Mouse (Mus musculus) CH12.LX (cell line): ENCODE measurements around the gene Jsrp1. TPM values are rescaled to one million over a fixed set of nuclear protein-coding genes. Genes with fewer than 3 reads are reported as not detected.

Experiments
- DNase-seq: peaks from one replicate; pipeline ENCODE4 v3.0.0-alpha.2; 2013; ENCODE audit errors: extremely low read depth
- H3K27ac ChIP-seq: 2 replicates; pipeline ENCODE4 v1.5.1; 2012; ENCODE audit warnings: low read depth, mild to moderate bottlenecking, control low read depth, moderate library complexity; ENCODE audit not compliant: insufficient read depth
- H3K27me3 ChIP-seq: replicated peaks from 2 replicates; pipeline ENCODE3; 2012; ENCODE audit warnings: inconsistent platforms
- H3K36me3 ChIP-seq, 2 experiments: replicated peaks in 1 of 2; 2 replicates each; pipeline versions ENCODE3 to v1.6.1; 2012; ENCODE audit warnings: inconsistent platforms in 1 of 2, low read length in 1 of 2, mild to moderate bottlenecking in 1 of 2, mixed read lengths in 1 of 2, moderate library complexity in 1 of 2; ENCODE audit not compliant: control insufficient read depth in 1 of 2, insufficient read depth in 1 of 2
- H3K4me1 ChIP-seq, 2 experiments: 2 replicates each; pipeline ENCODE4 v1.6.1; 2012; ENCODE audit warnings: inconsistent platforms in 1 of 2, moderate library complexity in 1 of 2; ENCODE audit not compliant: insufficient read depth in 2 of 2, control insufficient read depth in 1 of 2
- H3K4me2 ChIP-seq: 2 replicates; pipeline ENCODE4 v1.6.1; 2012; ENCODE audit warnings: low read depth, mild to moderate bottlenecking, control low read depth; ENCODE audit not compliant: poor library complexity, insufficient read depth, severe bottlenecking
- H3K4me3 ChIP-seq, 3 experiments: fragments of 150-350 bp in 1 of 3; sonication (generic) in 1 of 3; replicated peaks in 1 of 3; 2 replicates each; pipeline versions ENCODE3 to v1.5.1; 2011 to 2012; ENCODE audit warnings: low read depth in 2 of 3, low read length in 2 of 3, mild to moderate bottlenecking in 2 of 3, moderate library complexity in 2 of 3, control low read depth in 1 of 3, improper control_type of control experiment in 1 of 3, inconsistent platforms in 1 of 3, mixed read lengths in 1 of 3; ENCODE audit not compliant: poor library complexity in 1 of 3
- H3K79me2 ChIP-seq: replicated peaks from 2 replicates; pipeline ENCODE4 v1.6.1; 2012; ENCODE audit warnings: mild to moderate bottlenecking, moderate library complexity; ENCODE audit not compliant: control insufficient read depth, poor library complexity, insufficient read depth, severe bottlenecking; ENCODE audit errors: extremely low read depth
- H3K9ac ChIP-seq: 2 replicates; pipeline ENCODE4 v1.6.1; 2012; ENCODE audit warnings: low read depth, mild to moderate bottlenecking, control low read depth, moderate library complexity; ENCODE audit not compliant: insufficient read depth
- H3K9me3 ChIP-seq: replicated peaks from 2 replicates; pipeline ENCODE3; 2012; ENCODE audit warnings: low read length, inconsistent platforms, mixed read lengths
- BHLHE40 ChIP-seq: IDR thresholded peaks from 2 replicates; pipeline ENCODE4 v1.6.1; 2011; ENCODE audit warnings: mild to moderate bottlenecking, low read depth, low read length, improper control_type of control experiment
- CHD1 ChIP-seq: IDR thresholded peaks from 2 replicates; pipeline ENCODE4 v1.6.1; 2012; ENCODE audit warnings: low read depth, low read length, improper control_type of control experiment, inconsistent platforms
- EP300 ChIP-seq: IDR thresholded peaks from 2 replicates; pipeline ENCODE4 v1.6.1; 2011; ENCODE audit warnings: low read length, improper control_type of control experiment
- MAZ ChIP-seq: IDR thresholded peaks from 2 replicates; pipeline ENCODE4 v1.6.1; 2012; ENCODE audit warnings: low read depth, mild to moderate bottlenecking, inconsistent platforms, low read length, improper control_type of control experiment, moderate library complexity
- MXI1 ChIP-seq: IDR thresholded peaks from 2 replicates; pipeline ENCODE4 v1.6.1; 2011; ENCODE audit warnings: mild to moderate bottlenecking, low read depth, low read length, improper control_type of control experiment
- MYC ChIP-seq: IDR thresholded peaks from 2 replicates; pipeline ENCODE4 v1.6.1; 2011; ENCODE audit warnings: low read depth, mild to moderate bottlenecking, improper control_type of control experiment, low read length
- POLR2AphosphoS2 ChIP-seq: IDR thresholded peaks from 2 replicates; pipeline ENCODE4 v1.6.1; 2011; ENCODE audit warnings: low read depth, low read length, improper control_type of control experiment
- RCOR1 ChIP-seq: conservative IDR thresholded peaks from 2 replicates; pipeline ENCODE4 v1.6.1; 2012; ENCODE audit warnings: low read depth, mild to moderate bottlenecking, inconsistent platforms, low read length, improper control_type of control experiment
- USF2 ChIP-seq: conservative IDR thresholded peaks from 2 replicates; pipeline ENCODE4 v1.6.1; 2011; ENCODE audit warnings: low read depth, low read length, improper control_type of control experiment
- ZKSCAN1 ChIP-seq: IDR thresholded peaks from 2 replicates; pipeline ENCODE4 v1.6.1; 2012; ENCODE audit warnings: low read depth, inconsistent platforms, low read length, improper control_type of control experiment, borderline replicate concordance
- dilution Hi-C: fragments of 300-500 bp; cut with MboI; formaldehyde crosslinking; loops from 2 replicates; pipeline ENCODE4 v1.14.3; 2020; ENCODE audit warnings: low sequenced_read_pairs; ENCODE audit not compliant: extremely low pct_unique_long_range_greater_than_20kb, extremely low pct_ligation_motif_present
- in situ Hi-C: fragments of 300-500 bp; cut with MboI; formaldehyde crosslinking; loops from 3 replicates; pipeline ENCODE4 v1.14.3; 2019; ENCODE audit warnings: low sequenced_read_pairs, low pct_ligation_motif_present, low pct_unique_long_range_greater_than_20kb, mixed read lengths
- polyA plus RNA-seq: library from polyadenylated mRNA; unstranded; fragments of >175 nt; gene quantifications from 2 replicates; pipeline ENCODE4 v1.2.1, GENCODE M21; 2012; ENCODE audit warnings: low read depth; ENCODE audit not compliant: insufficient read length
- total RNA-seq, 2 experiments: library from RNA; depleted of rRNA; stranded (reverse); fragments of 300-350 nt in 1 of 2; fragments of >200 nt in 1 of 2; gene quantifications; 2 replicates each; pipeline ENCODE4 v1.2.3; 2012 to 2014

Gene Jsrp1
- total and polyA plus RNA-seq, 3 experiments: 0.35 to 1.1 (median 0.72) TPM

DNA sequence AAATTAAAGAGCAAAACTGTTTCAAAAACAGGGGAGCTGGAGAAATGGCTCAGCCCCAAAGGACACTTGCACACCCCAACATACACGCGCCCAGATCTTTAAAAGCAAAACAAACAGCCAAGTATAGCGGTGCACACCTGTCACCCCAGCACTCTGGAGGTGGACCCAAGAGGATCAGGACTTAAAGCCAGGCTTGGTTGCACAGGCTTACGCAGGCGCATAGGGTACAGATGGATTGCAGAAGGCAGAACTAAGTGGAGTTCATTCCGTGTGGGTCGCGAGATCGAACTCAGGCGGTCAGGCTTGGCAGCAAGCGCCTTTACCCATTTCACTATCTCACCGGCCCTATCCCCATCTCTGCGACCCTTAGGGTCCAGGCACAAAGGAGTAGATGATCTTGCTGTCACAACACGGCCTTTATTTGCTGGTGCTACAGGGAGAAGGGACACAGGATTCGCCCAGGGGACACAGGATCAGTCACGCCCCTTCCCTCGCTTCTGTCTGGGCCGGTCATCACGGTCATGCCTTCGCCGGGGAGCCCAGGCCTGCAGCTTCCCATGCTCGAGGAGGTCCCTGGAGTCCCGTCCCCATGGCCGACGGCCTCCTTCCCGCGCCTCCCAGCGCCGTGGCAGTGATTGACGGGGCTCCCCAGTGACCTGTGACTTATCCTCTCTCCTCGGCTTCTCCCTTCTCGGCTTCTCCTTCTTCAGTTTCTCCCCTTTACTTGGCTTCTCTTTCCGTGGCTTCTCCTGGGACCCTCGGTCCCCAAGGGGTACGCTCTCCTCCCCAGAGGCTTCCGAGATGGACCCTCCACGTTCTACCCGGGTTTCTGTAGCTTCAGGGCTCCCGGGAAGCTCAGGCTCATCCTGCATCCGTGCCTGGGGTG lies 5.0 kb downstream of the Jsrp1 start:
- Histone ChIP-seq H3K4me3 (no peak overlapping the region), H3K4me2 (no peak overlapping the region), H3K9ac (no peak overlapping the region), H3K27ac (no peak overlapping the region), H3K79me2 (no peaks in the 10 kb centered on the region), H3K27me3 (no peaks in the 10 kb centered on the region)
- DNase-seq: no peak
- dilution Hi-C loops: no loop called here
- TF ChIP-seq MYC (no peak), CHD1 (no peak), EP300 (no peak), MAZ (no peak), POLR2AphosphoS2 (no peak; the same call in 1 of the 2 replicates), USF2 (no peak), ZKSCAN1 (no peak), BHLHE40 (no peak), RCOR1 (no peak), MXI1 (no peak)
- TF ChIP-seq, all 38 proteins: peak for 0
- Histone ChIP-seq H3K9me3 (peaks cover 5% of the 10 kb centered on the region), H3K36me3 (peaks cover 36 to 52% of the 10 kb centered on the region in 2 experiments), H3K4me1 (peaks cover 7 to 14% of the 10 kb centered on the region in 2 experiments)
- in situ Hi-C loops: loop anchor here (10.0 kb wide), 1 partner anchor 186 kb away; no protein-coding TSS in a partner anchor

DNA sequence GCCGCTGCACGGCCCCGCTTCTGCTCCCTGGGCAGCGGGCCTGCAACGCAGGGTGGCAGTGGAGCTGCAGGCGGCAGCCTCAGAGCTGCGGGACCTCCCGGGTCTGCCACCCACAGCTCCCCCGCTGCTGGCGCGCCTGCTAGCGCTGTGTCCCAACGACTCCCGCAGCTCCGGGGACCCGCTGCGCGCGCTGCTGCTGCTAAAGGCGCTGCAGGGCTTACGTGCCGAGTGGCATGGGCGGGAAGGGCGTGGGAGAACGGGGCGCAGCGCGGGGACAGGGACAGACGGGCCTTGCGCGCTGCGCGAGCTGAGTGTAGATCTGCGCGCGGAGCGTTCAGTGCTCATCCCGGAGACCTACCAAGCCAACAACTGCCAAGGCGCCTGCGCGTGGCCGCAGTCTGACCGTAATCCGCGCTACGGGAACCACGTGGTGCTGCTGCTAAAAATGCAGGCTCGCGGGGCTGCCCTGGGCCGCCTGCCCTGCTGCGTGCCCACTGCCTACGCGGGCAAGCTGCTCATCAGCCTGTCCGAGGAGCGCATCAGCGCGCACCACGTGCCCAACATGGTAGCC lies 6.2 kb downstream of the Jsrp1 start:
- no peaks in the 10 kb centered on the region for H3K79me2 ChIP-seq
- peaks cover 48 to 64% of the 10 kb centered on the region in 2 experiments for H3K36me3 ChIP-seq
- H3K9me3 ChIP-seq: peaks cover 5% of the 10 kb centered on the region
- no peak for TF ChIP-seq ZKSCAN1
- TF ChIP-seq, all 38 proteins: peak for 0
- Histone ChIP-seq H3K9ac (no peak overlapping the region), H3K27ac (no peak overlapping the region), H3K27me3 (no peaks in the 10 kb centered on the region), H3K4me3 (no peak overlapping the region), H3K4me1 (peaks cover 2% of the 10 kb centered on the region in 2 experiments; a peak in 2 of 4 replicates), H3K4me2 (no peak overlapping the region)
- DNase-seq: no peak
- dilution Hi-C loops (no loop called here), in situ Hi-C loops (loop anchor here (10.0 kb wide), 1 partner anchor 188 kb away; no protein-coding TSS in a partner anchor)
